Mouse (Mus musculus) right cerebral cortex, adult 2 months (tissue): ENCODE measurements around the gene Cd302.

Experiments used
- DNase-seq, 2 experiments: peaks; one replicate each; pipeline ENCODE4 v3.0.0; 2021 to 2022; ENCODE audit warnings: low spot score in 2 of 2

Cd302 gene

DNA sequence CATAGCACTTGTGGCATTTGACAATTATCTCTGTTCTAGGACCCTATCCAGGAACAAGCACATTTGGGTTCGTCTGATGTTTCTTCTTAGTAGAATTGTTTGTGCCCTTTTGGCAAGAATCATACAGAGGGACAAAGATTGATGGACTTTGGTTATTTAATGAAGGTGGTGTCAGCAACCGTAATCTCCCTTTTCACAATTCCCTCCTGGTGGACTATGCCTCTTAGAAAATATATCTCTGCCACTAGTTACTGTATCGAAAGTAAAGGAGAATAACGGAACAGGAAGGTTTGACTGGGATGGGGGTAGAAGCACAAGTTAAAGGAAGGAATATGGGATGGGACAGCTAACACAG, at the start of gene Cd302:
Gene Cd302, minus strand, starts transcription at position 22 of the 355 bp plus-strand sequence.
- no peak for DNase-seq

GRCm38 (mm10) chr2:60328641-60329040, 44.4 kb upstream of the Cd302 start:
- DNase-seq = no peak

DNA sequence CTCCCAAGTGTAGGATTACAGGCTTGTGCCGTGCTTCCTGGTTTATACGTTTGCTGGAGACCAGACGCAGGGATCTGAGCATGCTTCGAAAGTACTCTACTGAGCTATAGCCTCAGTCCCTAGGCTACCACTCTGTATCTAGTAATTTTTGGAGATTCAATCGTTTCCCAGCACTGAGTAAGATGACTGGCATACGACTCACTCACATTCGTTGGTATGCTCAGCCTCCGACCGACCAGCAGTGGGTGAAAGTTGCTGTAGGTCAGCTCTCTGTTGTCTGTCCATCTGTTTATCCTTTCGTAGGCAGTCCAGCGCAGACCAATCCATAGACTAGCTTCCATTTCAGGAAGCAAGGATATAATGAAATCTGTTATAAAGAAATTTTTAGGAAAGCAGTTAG, 43.3 kb upstream of the Cd302 start:
- DNase-seq = no peak

- DNase-seq = no peak
These were observed 42.7 kb upstream of the Cd302 start for GRCm38 (mm10) chr2:60326948-60327347.

DNA sequence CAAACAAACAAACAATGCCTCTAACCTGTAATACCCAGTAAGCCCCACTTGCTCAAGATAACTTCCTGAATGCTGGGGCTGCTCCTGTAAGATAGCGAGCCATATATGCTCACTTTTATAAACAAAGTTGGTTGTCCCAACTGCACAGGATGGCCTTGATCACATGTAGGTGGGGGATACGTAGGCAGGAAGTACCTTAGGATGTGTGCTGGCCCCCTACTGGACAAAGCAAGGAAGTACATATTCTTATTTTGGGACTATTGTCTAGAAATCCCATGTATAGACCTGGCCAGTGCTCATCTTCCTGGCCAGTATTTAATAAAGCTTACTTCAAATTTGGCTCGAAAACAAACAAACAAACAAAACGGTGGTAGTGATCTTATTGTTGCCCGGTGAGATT, 39.1 kb upstream of the Cd302 start:
- no peak for DNase-seq

DNA sequence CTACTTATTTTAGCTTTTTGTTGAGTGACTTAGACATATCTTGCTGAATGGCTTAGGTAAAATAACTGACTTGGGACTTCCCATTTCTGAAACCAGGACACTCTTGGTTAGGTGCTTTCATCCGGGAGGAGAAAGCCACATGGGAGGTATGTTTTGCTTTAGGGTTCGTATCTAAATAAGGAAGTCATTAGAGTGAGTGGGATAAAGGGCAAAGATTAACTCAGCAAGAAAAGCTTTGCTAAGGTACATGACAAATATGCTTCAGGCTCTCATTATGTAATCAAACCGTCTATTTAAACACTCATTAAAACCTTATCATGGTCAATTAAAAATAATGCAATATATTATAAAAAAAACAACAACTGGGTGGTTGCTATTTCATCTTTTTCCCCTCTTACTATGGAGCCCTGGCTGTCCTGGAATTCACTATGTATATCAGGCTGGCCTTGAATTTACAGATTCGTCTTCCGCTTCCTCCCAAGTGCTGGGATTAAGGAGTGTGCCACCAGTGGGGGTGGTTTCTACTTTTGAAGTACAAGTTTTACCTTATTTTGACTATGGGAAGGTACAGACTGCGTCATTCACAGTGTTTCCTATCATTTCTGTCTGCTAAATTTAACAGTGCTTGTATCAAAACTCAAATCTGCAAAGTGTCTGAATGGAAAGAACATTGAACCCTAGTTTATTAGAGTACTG, 37.9 kb upstream of the Cd302 start:
- DNase-seq = peak in 1 of 2 experiments; percentile 10

DNA sequence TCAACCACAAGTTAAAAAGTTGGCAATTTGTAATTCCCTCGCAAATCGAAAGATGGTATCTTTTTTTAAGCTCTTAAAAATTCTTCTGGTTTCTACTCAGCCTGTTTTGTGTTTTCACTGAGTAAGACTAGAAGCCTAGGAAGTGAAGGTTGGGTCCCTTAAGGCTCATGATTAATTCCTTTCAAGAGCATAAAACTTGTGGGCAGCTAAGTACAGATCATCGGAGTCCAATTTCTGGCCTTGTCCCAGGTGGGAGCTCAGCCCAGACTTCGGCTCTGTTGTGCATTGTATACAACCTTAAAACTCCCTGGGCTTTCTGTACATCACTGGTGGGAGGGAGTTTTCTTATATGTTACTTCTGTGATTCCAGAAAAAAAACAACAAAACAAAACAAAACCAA, 19.5 kb upstream of the Cd302 start:
- no peak for DNase-seq

- no peak for DNase-seq
These were observed 15.0 kb upstream of the Cd302 start for GRCm38 (mm10) chr2:60299323-60299722.

DNA sequence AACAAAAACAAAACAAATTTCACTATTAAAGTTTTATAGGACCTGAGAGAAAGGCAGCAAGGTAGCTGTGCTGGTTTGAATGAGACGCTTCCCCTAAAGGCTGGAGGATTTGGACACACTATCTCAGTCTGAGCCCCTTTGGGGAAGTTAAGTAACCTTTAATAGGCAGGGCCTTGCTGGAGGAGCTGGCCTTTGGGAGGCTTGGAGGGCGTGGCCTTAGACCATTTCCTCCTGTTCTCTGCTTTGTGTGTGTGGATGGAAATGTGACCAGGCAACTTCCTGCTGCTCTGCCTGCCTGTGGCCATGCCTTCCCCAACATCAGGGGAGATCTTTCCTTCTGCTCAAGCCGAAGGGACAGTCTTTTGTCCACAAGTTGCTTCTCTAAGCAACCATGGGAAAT, 14.0 kb upstream of the Cd302 start:
- DNase-seq = no peak

DNA sequence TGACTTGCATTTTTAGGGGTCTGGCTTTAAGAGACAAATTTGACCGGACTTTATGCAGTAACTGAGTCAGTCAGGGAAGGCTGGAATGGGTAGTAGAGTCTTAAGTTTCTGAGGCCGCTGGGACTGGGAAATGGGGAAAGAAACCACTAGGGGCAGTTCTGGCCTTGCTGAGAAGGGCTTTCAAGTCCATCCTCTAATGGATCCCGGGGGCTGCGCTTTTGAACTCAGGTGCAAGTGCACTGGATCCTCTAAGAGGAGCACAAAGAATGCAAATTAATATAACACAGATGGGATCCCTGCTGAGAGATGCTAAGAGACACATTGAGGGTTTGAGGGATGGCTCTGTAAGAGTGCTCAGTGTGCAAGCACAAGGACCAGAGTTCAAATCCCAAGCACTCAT, 7.1 kb upstream of the Cd302 start:
- DNase-seq = no peak

GRCm38 (mm10) chr2:60289451-60289850, 5.2 kb upstream of the Cd302 start:
- DNase-seq = no peak

DNA sequence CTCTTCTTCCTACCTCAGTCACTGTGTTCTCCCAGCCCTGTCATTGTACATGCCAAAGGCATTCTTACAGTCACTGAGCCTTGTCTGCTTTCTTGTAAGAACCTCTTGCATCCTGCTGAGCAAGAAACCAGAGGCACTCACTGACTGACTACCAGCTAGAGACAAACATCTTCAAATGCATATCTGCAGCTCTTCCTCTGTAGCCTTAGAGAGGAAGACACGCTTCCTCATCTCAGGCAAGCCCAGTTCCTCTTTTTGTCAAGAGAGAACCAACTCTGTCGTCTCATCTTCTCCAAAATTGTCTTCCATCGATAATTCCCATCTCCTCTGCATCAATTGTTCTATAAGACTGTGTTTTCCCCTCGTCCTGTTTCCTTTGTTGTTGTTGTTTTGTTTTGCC, 4.3 kb upstream of the Cd302 start:
- DNase-seq = no peak

GRCm38 (mm10) chr2:60285107-60285617, 874 bp upstream of the Cd302 start:
- no peak for DNase-seq

DNA sequence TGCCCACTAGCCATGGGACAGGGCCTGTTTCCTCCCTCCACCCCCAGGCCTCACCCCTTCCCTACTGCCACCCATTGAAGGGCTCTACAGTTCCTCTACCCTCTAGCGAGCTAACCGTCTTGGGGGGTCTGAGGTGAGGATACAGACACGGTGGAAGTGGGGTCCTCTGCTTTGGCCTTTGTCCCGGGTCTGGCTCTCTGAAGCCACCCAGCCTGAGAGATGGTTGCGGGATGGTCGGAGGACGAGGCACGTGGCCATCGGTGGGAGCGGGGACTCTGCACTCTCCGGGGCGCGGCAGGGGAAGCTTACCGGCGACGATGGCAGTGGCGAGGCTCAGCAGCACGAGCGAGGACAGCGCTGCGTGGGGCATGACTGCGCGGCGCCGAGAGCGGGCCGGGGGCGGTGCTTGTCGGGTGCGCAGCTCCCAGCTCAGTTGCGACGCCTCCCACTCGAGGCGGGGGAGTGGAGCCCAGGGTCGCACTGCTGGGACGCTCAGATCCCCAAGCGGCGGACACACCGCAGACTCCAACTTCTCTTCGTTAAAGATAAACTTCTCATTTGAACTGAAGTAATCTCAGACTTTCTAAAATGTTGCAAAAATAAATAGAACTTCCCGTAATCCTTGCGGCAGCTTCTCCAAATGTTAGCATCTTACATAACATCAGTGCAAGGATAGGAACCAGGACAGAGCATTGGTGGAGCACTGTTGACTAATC, 379 bp downstream of the Cd302 start:
- DNase-seq = peak; percentile 71 to 81

- peak; percentile 15 to 22 for DNase-seq
These were observed 1.0 kb downstream of the Cd302 start for GRCm38 (mm10) chr2:60283208-60283750.

GRCm38 (mm10) chr2:60282625-60283024, 1.7 kb downstream of the Cd302 start:
- DNase-seq = no peak

DNA sequence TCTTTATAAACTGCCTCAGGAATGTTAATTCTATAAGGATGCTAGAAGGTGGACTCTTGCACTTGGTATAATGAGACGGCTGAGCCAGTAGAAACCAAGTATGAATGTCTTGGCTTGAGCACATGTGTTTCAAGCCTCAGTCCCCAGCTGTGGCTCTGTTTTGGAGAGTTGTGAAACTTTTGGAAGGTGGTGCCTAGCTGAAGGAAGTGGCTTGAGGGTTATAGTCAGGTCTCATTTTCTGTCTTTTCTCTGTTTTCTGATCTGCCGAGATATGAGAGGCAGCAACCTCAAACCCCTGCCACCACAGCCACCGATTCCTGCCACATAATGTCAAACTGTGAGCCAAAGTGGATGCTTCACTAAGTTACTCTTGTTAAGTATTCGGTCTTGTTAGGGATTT, 5.7 kb downstream of the Cd302 start:
- DNase-seq = no peak

DNA sequence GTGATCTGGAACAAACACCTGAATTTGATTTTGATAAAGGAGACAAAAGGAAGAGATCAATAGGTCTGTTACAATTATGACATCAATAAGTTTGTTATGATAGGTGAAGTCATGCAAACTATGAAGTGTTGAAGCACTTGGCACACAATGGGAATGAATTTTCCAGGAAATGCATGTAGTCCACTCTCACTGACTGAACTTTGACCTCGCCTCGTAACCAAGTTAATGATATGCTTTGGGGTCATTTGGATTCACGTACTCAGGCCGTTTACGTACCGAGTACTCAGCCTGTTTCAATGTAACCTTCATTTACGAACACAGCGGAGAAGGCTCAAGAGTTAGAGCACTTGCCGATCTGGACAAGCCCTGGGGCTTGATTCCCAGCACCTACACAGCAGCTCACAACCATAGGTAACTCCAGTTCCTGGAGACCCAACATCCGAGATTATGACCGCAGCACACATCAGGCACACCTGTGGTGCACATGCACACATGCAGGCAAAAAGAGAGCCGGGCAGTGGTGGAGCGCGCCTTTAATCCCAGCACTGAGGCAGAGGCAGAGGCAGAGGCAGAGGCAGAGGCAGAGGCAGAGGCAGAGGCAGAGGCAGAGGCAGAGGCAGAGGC, 14.3 kb downstream of the Cd302 start:
- DNase-seq = no peak

GRCm38 (mm10) chr2:60267567-60267966, 16.7 kb downstream of the Cd302 start:
- DNase-seq = no peak

- DNase-seq = no peak
These were observed 23.5 kb downstream of the Cd302 start for GRCm38 (mm10) chr2:60260621-60261350.

GRCm38 (mm10) chr2:60259186-60259585, 25.1 kb downstream of the Cd302 start:
- no peak for DNase-seq

DNA sequence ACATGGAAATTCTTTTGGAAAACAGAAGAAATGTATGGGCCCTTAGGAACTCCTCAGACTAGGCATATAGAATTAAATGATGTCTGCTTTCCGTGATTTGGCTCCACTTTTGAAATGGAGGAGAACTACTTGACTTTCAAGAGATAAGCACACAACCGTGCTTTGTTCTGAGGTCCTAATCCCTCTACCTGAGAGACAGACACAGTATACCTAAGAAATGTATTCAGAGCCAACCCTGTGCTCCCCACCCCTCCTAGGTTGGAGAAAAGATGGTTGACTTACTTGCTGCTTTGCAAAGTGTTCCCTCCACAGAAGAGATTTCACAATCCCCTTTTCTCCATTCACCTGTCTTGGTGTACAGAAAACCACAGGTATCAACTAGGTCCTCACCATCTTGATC, 27.5 kb downstream of the Cd302 start:
- no peak for DNase-seq
